Mouse (Mus musculus) T-helper 17 cell (primary cell): ENCODE measurements around the gene Hist1h1d.

Experiments
- in situ Hi-C, 2 experiments: fragments of 300-600 bp; cut with MboI, MseI; formaldehyde crosslinking; loops; 1 replicate in 1 of 2; 2 replicates in 1 of 2; pipeline ENCODE4 v1.15.1; 2025; ENCODE audit warnings: high pct_unique_total_duplicates in 2 of 2

The Hist1h1d gene

DNA sequence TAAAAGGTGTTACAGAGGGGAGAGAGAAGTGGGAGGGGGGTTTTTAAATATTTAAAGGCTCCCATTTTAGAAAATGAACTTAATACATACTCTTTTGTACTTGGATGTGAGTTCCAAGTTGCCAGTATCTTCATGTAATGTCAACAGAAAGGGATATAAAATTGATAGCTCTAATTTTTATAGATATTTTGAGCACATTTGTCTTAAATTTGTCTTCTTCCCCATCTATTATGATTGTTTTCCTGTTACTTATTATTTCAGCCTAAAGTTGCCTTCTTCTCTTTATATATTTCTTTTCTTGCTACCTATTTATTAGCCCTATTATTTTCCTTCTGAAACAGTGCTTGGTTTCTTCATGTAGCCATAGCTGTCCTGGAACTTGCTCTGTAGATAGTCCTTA lies at the start of gene Hist1h1d:
Gene Hist1h1d (plus strand): TSS at position 301 of the 400 bp plus-strand sequence.
- in situ Hi-C loops = loop anchor here (10.0 to 25.0 kb wide), 2 partner anchors 1508 to 1741 kb away; partner anchors contain the start of genes Hist1h2ag (in 1 of the 2), Hist1h2ao (in 1 of the 2), Hist1h2bj (in 1 of the 2) and Hist1h2bq (in 1 of the 2)

- in situ Hi-C loops = loop anchor here in 1 of 2 experiments (10.0 kb wide), 1 partner anchor 49 kb away; no protein-coding TSS in a partner anchor
Observed at GRCm38 (mm10) chr13:23503797-23504196, 49.3 kb upstream of the Hist1h1d start.

GRCm38 (mm10) chr13:23505662-23506345 lies 47.3 kb upstream of the Hist1h1d start:
- in situ Hi-C loops = loop anchor here (5.0 to 10.0 kb wide), 2 partner anchors 51 to 199 kb away; no protein-coding TSS in a partner anchor

DNA sequence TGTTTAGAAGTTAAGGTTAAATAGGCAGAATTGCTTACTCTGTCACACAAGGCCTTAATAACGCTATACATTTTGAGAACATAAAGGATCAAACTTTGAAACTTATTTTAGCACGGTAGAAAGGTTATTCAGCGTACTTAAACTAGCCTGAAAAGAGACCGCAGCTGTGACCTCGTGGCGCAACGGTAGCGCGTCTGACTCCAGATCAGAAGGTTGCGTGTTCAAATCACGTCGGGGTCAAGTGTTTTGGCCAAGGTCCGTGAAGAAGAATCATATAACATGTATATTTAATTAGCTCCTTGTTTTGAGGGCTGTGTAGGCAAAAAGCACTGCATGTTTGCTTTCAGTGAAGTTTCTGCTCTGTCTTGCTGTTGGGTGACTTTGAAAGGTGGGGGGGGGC lies 46.7 kb upstream of the Hist1h1d start:
- in situ Hi-C loops = loop anchor here (5.0 to 10.0 kb wide), 2 partner anchors 52 to 199 kb away; no protein-coding TSS in a partner anchor

GRCm38 (mm10) chr13:23506819-23507515 lies 46.1 kb upstream of the Hist1h1d start:
- in situ Hi-C loops = loop anchor here (5.0 to 10.0 kb wide), 2 partner anchors 52 to 200 kb away; no protein-coding TSS in a partner anchor

DNA sequence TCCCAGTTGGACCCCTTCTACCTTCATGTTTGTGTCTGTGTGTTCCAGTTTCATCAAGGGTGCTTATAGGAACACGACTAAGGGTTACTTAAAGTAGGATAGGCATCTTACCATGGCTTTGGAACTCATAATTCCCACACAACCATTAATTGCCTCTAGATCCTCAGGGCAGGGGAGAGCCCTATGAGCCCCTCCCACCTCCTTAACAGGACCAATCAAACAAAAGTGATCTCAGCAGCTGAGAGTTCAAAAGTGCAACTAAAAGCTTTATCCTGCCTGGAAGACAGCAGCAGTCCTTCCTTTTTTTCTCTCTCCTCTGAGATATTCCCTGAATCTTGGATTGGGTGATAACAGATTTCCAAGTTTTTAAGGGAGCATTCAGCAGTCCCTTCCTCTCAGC lies 42.9 kb upstream of the Hist1h1d start:
- in situ Hi-C loops = loop anchor here in 1 of 2 experiments (5.0 kb wide), 1 partner anchor 1263 kb away; no protein-coding TSS in a partner anchor

DNA sequence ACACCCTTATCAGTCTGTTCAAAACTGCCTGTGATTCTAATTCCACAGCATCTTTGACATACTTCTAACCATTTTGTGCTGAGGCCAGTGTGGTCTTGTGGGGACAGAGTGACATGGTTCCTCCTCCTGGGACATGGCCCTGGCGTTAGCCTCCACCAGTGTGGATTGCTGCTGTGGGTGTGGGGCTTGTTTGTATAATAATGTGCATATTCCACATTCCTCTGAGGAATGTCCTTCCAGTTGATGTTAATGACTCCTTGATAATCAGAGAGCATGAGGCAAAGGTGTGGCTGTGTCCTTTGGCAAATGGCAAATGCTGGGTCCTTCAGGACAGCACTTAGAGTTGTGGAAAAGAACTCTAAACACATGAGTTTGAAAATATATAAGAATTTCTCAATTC lies 39.5 kb upstream of the Hist1h1d start:
- in situ Hi-C loops = loop anchor here in 1 of 2 experiments (5.0 kb wide), 1 partner anchor 1266 kb away; no protein-coding TSS in a partner anchor

DNA sequence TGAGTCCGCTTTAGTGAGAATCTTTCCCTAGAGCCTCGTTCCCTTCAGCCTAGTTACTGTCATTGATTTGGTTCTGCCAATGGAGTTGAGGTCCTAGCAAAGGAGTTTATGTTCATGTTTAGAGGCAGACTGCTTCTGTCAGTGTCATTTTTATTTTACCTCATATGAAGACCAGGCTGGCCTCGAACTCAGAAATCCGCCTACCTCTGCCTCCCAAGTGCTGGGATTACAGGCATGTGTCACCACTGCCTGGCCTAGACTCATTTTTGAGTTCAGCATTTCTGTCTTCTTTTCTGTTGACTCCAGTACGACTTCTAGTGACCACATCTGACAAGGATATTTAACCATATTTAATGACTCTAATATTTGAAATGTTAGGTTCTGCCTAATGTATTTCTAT lies 37.8 kb upstream of the Hist1h1d start:
- in situ Hi-C loops = loop anchor here (5.0 kb wide), 3 partner anchors 1483 to 1593 kb away; no protein-coding TSS in a partner anchor

DNA sequence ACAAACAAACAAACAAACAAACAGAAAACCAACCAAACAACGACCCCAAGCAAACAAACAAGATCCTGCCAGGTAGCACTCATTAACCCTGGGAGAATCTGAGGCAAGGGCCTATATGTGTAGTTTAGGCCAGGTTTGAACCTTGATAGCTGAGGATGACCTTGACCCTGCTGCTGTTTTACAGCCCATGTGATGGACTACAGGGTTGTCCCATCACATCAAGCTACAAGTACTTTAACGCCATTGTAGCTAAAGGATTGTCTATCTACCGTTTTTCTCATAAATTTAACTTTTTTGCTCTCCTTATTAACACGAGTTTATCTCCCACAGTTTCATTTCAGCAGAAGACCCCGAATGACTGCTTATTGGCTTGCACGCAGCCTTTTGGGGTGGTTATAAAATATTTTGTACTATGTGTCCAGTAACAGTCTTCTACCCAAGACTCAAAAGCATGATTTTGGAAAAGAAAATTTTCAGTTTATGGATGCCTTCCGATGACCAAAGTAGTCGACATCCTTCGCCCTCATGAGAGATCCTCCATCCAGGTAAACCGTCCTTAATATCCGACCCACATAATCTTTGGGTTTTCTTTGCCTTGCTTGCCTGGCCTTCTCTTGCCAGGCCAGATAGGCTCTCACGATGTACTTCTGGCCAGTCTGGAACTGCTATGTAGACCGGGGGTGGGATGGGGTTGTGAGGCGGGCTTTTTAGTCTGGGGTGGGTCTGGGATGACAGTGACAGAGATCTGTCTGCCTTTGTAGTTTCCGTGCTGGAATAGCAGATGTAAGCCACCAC lies 37.0 kb upstream of the Hist1h1d start:
- in situ Hi-C loops = loop anchor here (5.0 kb wide), 3 partner anchors 1484 to 1594 kb away; no protein-coding TSS in a partner anchor

GRCm38 (mm10) chr13:23516822-23517602 lies 36.0 kb upstream of the Hist1h1d start:
- in situ Hi-C loops = loop anchor here (5.0 kb wide), 3 partner anchors 1485 to 1595 kb away; no protein-coding TSS in a partner anchor

DNA sequence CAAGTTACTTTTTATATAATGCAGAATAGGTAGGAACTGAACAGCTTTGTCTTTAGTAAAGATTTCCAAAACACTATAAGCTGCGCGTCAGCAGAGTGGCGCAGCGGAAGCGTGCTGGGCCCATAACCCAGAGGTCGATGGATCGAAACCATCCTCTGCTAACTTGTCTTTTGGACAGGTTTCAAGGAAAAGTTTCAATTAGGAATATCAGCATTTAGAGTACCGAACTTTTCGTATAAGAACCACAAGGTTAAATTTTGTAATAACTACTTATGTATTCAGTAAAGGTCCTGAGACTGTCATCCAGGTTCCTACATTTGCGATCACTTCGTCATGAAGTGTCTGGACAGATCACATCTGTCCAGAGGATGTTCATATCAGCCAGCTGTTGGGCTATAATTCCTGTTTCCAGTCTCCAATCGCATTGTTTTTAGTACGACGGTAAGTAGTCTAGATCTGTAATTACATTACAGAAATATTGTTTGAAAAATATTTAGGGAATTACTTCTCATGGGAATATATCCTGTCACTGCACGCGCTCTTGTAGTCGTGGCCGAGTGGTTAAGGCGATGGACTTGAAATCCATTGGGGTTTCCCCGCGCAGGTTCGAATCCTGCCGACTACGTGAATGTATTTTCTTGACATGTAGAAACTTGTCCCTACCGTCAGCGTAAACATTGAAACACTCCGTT lies 35.3 kb upstream of the Hist1h1d start:
- in situ Hi-C loops = loop anchor here (5.0 kb wide), 3 partner anchors 1485 to 1595 kb away; no protein-coding TSS in a partner anchor

DNA sequence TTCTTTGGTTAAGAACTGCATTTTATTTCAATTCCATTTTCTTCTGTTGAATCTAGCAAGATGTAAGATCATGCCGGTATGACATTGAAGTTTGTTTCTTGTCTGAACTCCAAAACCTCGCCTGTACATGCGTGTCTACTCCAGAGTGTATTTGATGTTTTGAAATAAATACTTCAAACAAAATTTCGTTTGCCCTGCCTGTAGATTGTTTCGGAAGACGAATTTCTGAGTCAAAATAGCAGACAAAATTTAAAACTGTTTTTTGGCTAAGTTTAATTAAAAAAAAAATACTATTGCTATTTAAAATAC lies 34.8 kb upstream of the Hist1h1d start:
- in situ Hi-C loops = loop anchor here (5.0 kb wide), 3 partner anchors 1486 to 1596 kb away; no protein-coding TSS in a partner anchor

GRCm38 (mm10) chr13:23518885-23519284 lies 34.2 kb upstream of the Hist1h1d start:
- in situ Hi-C loops = loop anchor here (5.0 kb wide), 3 partner anchors 1487 to 1597 kb away; no protein-coding TSS in a partner anchor

- in situ Hi-C loops = loop anchor here (5.0 kb wide), 3 partner anchors 1487 to 1597 kb away; no protein-coding TSS in a partner anchor
Observed at GRCm38 (mm10) chr13:23519416-23519815, 33.6 kb upstream of the Hist1h1d start.

DNA sequence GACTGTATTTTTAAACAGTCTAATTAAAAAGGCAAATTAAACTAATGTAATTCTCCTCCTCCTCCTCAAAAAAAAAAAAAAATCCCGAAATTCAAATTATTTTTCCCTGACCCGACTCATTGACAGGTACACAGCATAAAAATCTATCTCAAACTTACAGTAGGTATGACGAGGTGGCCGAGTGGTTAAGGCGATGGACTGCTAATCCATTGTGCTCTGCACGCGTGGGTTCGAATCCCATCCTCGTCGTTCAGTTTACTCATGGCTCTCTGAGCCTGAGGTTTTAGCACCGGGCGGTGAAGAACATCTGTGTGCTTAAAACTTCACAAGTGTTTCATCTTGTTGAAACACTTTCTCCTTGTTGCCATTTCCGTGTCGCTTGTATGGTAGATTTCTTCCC lies 31.4 kb upstream of the Hist1h1d start:
- in situ Hi-C loops = loop anchor here (5.0 kb wide), 2 partner anchors 74 to 84 kb away; no protein-coding TSS in a partner anchor

GRCm38 (mm10) chr13:23523976-23524375 lies 29.1 kb upstream of the Hist1h1d start:
- in situ Hi-C loops = loop anchor here (5.0 kb wide), 2 partner anchors 77 to 87 kb away; no protein-coding TSS in a partner anchor

GRCm38 (mm10) chr13:23524654-23525053 lies 28.4 kb upstream of the Hist1h1d start:
- in situ Hi-C loops = loop anchor here (5.0 kb wide), 2 partner anchors 77 to 87 kb away; no protein-coding TSS in a partner anchor

DNA sequence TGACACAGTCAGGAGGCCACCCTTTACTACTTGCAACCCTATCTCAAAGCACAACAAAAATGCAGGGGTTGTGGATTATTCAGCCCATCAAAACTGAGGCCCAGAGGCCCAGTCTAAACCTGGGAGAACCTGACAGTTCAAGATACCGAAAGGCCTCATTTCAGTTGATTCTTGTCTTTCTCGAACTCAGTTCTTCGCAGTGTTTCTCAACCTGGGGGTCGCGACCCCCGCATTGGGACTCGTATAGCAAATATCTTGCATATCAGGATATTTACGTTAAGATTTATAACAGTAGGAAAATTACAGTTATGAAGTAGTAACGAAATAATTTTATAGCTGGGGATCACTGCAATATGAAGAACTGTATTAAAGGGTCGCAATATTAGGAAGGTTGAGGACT lies 27.2 kb upstream of the Hist1h1d start:
- in situ Hi-C loops = no loop called here

DNA sequence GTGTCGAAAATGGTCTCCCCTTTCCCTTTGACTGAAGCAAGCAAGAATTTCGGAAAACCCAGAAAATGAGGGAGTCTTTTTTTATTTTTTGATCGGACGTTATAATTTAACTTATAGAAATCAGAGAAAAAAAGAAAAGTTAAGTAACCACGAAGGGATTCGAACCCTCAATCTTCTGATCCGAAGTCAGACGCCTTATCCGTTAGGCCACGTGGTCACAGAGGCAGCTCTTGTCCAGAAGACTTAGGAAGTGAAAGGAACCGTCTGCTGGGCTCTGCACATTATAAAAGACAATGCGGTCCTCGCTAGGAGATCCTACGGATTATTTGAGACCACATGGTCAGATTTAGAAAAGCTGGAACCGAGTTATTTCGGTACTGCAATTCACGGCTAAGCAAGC lies 26.8 kb upstream of the Hist1h1d start:
- in situ Hi-C loops = no loop called here
